Mouse (Mus musculus) heart, embryonic 10.5 days (tissue): ENCODE measurements around the gene Metap2. TPM values are rescaled to one million over a fixed set of nuclear protein-coding genes. Genes with fewer than 3 reads are reported as not detected.

Experiments used
- DNase-seq: peaks from one replicate; pipeline ENCODE4 v3.0.0-alpha.2; 2017; ENCODE audit warnings: low spot score
- H3K27ac ChIP-seq: fragments of 300-500 bp; sonication (generic); 2 replicates; pipeline ENCODE4 v1.5.1; 2016; ENCODE audit warnings: mild to moderate bottlenecking
- H3K27me3 ChIP-seq: fragments of 300-500 bp; sonication (generic); 2 replicates; pipeline ENCODE4 v1.6.1; 2016; ENCODE audit warnings: mild to moderate bottlenecking; ENCODE audit not compliant: poor library complexity, insufficient read depth, severe bottlenecking
- H3K36me3 ChIP-seq: fragments of 300-500 bp; sonication (generic); 2 replicates; pipeline ENCODE4 v1.6.1; 2016; ENCODE audit warnings: mild to moderate bottlenecking, moderate library complexity
- H3K4me1 ChIP-seq: fragments of 300-500 bp; sonication (generic); 2 replicates; pipeline ENCODE4 v1.6.1; 2016; ENCODE audit warnings: mild to moderate bottlenecking
- H3K4me3 ChIP-seq: fragments of 300-500 bp; sonication (generic); 2 replicates; pipeline ENCODE4 v1.5.1; 2016; ENCODE audit warnings: mild to moderate bottlenecking, moderate library complexity
- H3K9me3 ChIP-seq: fragments of 300-500 bp; sonication (generic); 2 replicates; pipeline ENCODE4 v1.6.1; 2016; ENCODE audit warnings: mild to moderate bottlenecking, moderate library complexity
- WGBS: fragments of 180-500 bp; shearing (Covaris S2); methylation state at CpG from one replicate; pipeline ENCODE4 v1.1.7; 2016; 5-methylcytosine and 5-hydroxymethylcytosine counted together
- polyA plus RNA-seq: library from polyadenylated mRNA; unstranded; fragments of >200 nt; fragmentation: Nextera tagmentation; extraction: Ambion mirVana; gene quantifications from 2 replicates; pipeline ENCODE4 v1.2.1, GENCODE M21; 2016

The Metap2 gene
- polyA plus RNA-seq = 176 and 208 TPM in 2 replicates

- H3K4me1 ChIP-seq = no peaks in the 10 kb centered on the region
- H3K36me3 ChIP-seq = no peaks in the 10 kb centered on the region
- H3K27ac ChIP-seq = no peak within 1 kb of the TSS
- H3K27me3 ChIP-seq = no peaks in the 10 kb centered on the region
- no peaks in the 10 kb centered on the region for H3K9me3 ChIP-seq
- DNase-seq = no peak
- WGBS = 69% methylated on average over 7 of the region's 7 CpGs
- no peak within 1 kb of the TSS for H3K4me3 ChIP-seq
Measured at GRCm38 (mm10) chr10:93897043-93897646, at the start of gene Metap2. Metap2 (minus strand) TSS chr10:93897093.

GRCm38 (mm10) chr10:93945843-93946499 lies 49.1 kb upstream of the Metap2 start:
- no peak overlapping the region for H3K27ac ChIP-seq
- 77% methylated on average over 9 of the region's 9 CpGs for WGBS
- DNase-seq = no peak
- H3K27me3 ChIP-seq = no peaks in the 10 kb centered on the region
- no peaks in the 10 kb centered on the region for H3K36me3 ChIP-seq
- H3K4me3 ChIP-seq = no peak overlapping the region
- H3K9me3 ChIP-seq = no peaks in the 10 kb centered on the region
- no peaks in the 10 kb centered on the region for H3K4me1 ChIP-seq

GRCm38 (mm10) chr10:93945364-93945763 lies 48.5 kb upstream of the Metap2 start:
- H3K9me3 ChIP-seq = no peaks in the 10 kb centered on the region
- no peak overlapping the region for H3K4me3 ChIP-seq
- H3K27me3 ChIP-seq = no peaks in the 10 kb centered on the region
- no peak for DNase-seq
- WGBS = 38% methylated on average over 4 of the region's 4 CpGs
- H3K4me1 ChIP-seq = peaks cover 4% of the 10 kb centered on the region; the same call in 1 of the 2 replicates
- H3K36me3 ChIP-seq = no peaks in the 10 kb centered on the region
- no peak overlapping the region for H3K27ac ChIP-seq

- Histone ChIP-seq H3K4me3 (no peak overlapping the region), H3K27ac (no peak overlapping the region), H3K4me1 (peaks cover 4% of the 10 kb centered on the region; the same call in 1 of the 2 replicates), H3K36me3 (no peaks in the 10 kb centered on the region), H3K27me3 (no peaks in the 10 kb centered on the region), H3K9me3 (no peaks in the 10 kb centered on the region)
- no peak for DNase-seq
- 55% methylated on average over 5 of the region's 5 CpGs for WGBS
Measured at GRCm38 (mm10) chr10:93944241-93944640, 47.3 kb upstream of the Metap2 start.

GRCm38 (mm10) chr10:93940279-93940678 lies 43.4 kb upstream of the Metap2 start:
- H3K4me1 ChIP-seq = peaks cover 4% of the 10 kb centered on the region; the same call in 1 of the 2 replicates
- no peaks in the 10 kb centered on the region for H3K27me3 ChIP-seq
- H3K27ac ChIP-seq = no peak overlapping the region
- peak; percentile 46 for DNase-seq
- no peaks in the 10 kb centered on the region for H3K36me3 ChIP-seq
- WGBS = 66% methylated on average over 5 of the region's 5 CpGs
- no peak overlapping the region for H3K4me3 ChIP-seq
- no peaks in the 10 kb centered on the region for H3K9me3 ChIP-seq

GRCm38 (mm10) chr10:93939676-93940075 lies 42.8 kb upstream of the Metap2 start:
- Histone ChIP-seq H3K4me3 (no peak overlapping the region), H3K27ac (no peak overlapping the region), H3K27me3 (no peaks in the 10 kb centered on the region), H3K9me3 (no peaks in the 10 kb centered on the region), H3K36me3 (no peaks in the 10 kb centered on the region), H3K4me1 (peaks cover 4% of the 10 kb centered on the region; the same call in 1 of the 2 replicates)
- 91% methylated on average over 8 of the region's 8 CpGs for WGBS
- DNase-seq = no peak

GRCm38 (mm10) chr10:93938844-93939271 lies 42.0 kb upstream of the Metap2 start:
- 89% methylated on average over 20 of the region's 20 CpGs for WGBS
- DNase-seq = no peak
- Histone ChIP-seq H3K4me1 (peaks cover 4% of the 10 kb centered on the region; the same call in 1 of the 2 replicates), H3K27me3 (no peaks in the 10 kb centered on the region), H3K27ac (no peak overlapping the region), H3K4me3 (no peak overlapping the region), H3K9me3 (no peaks in the 10 kb centered on the region), H3K36me3 (no peaks in the 10 kb centered on the region)

GRCm38 (mm10) chr10:93933980-93934379 lies 37.1 kb upstream of the Metap2 start:
- H3K4me3 ChIP-seq = no peak overlapping the region
- no peaks in the 10 kb centered on the region for H3K9me3 ChIP-seq
- no peak for DNase-seq
- no peaks in the 10 kb centered on the region for H3K27me3 ChIP-seq
- peaks cover 6% of the 10 kb centered on the region for H3K4me1 ChIP-seq
- WGBS = 56% methylated on average over 9 of the region's 9 CpGs
- H3K36me3 ChIP-seq = no peaks in the 10 kb centered on the region
- H3K27ac ChIP-seq = no peak overlapping the region

- no peak for DNase-seq
- 43% methylated on average over 5 of the region's 5 CpGs for WGBS
- Histone ChIP-seq H3K36me3 (no peaks in the 10 kb centered on the region), H3K9me3 (no peaks in the 10 kb centered on the region), H3K27ac (no peak overlapping the region), H3K4me1 (peaks cover 6% of the 10 kb centered on the region), H3K27me3 (no peaks in the 10 kb centered on the region), H3K4me3 (no peak overlapping the region)
Measured at GRCm38 (mm10) chr10:93932861-93933260, 36.0 kb upstream of the Metap2 start.

- DNase-seq = no peak
- WGBS = 53% methylated on average over 5 of the region's 5 CpGs
- peaks cover 6% of the 10 kb centered on the region for H3K4me1 ChIP-seq
- H3K27ac ChIP-seq = no peak overlapping the region
- no peak overlapping the region for H3K4me3 ChIP-seq
- no peaks in the 10 kb centered on the region for H3K9me3 ChIP-seq
- H3K36me3 ChIP-seq = no peaks in the 10 kb centered on the region
- H3K27me3 ChIP-seq = no peaks in the 10 kb centered on the region
Measured at GRCm38 (mm10) chr10:93932020-93932419, 35.1 kb upstream of the Metap2 start.

- DNase-seq = no peak
- Histone ChIP-seq H3K4me3 (no peak overlapping the region), H3K4me1 (peaks cover 6% of the 10 kb centered on the region), H3K9me3 (no peaks in the 10 kb centered on the region), H3K36me3 (no peaks in the 10 kb centered on the region), H3K27me3 (no peaks in the 10 kb centered on the region), H3K27ac (no peak overlapping the region)
- WGBS = 68% methylated on average over 9 of the region's 9 CpGs
Measured at GRCm38 (mm10) chr10:93931431-93931830, 34.5 kb upstream of the Metap2 start.

GRCm38 (mm10) chr10:93930236-93930824 lies 33.4 kb upstream of the Metap2 start:
- no peaks in the 10 kb centered on the region for H3K27me3 ChIP-seq
- 81% methylated on average over 4 of the region's 4 CpGs for WGBS
- no peak overlapping the region for H3K27ac ChIP-seq
- H3K9me3 ChIP-seq = no peaks in the 10 kb centered on the region
- H3K4me1 ChIP-seq = peaks cover 6% of the 10 kb centered on the region
- no peaks in the 10 kb centered on the region for H3K36me3 ChIP-seq
- H3K4me3 ChIP-seq = no peak overlapping the region
- no peak for DNase-seq

GRCm38 (mm10) chr10:93924666-93925065 lies 27.8 kb upstream of the Metap2 start:
- no peaks in the 10 kb centered on the region for H3K36me3 ChIP-seq
- H3K27me3 ChIP-seq = no peaks in the 10 kb centered on the region
- no peak overlapping the region for H3K27ac ChIP-seq
- no peaks in the 10 kb centered on the region for H3K4me1 ChIP-seq
- DNase-seq = no peak
- no peak overlapping the region for H3K4me3 ChIP-seq
- WGBS = 76% methylated on average over 5 of the region's 5 CpGs
- H3K9me3 ChIP-seq = no peaks in the 10 kb centered on the region
